Mouse (Mus musculus) olfactory bulb, adult 2 months (tissue): ENCODE measurements around the gene Lrrc74a.

ENCODE experiments used
- CTCF ChIP-seq: fragments of 200-500 bp; IDR thresholded peaks from 2 replicates; pipeline ENCODE4 v1.5.1; 2012; ENCODE audit warnings: low read depth, mild to moderate bottlenecking, low read length, moderate library complexity; ENCODE audit not compliant: insufficient read depth
- POLR2A ChIP-seq: fragments of 200-500 bp; IDR thresholded peaks from 2 replicates; pipeline ENCODE4 v1.6.1; 2012; ENCODE audit warnings: mild to moderate bottlenecking, low read depth, low read length, moderate library complexity; ENCODE audit not compliant: insufficient read depth

DNA sequence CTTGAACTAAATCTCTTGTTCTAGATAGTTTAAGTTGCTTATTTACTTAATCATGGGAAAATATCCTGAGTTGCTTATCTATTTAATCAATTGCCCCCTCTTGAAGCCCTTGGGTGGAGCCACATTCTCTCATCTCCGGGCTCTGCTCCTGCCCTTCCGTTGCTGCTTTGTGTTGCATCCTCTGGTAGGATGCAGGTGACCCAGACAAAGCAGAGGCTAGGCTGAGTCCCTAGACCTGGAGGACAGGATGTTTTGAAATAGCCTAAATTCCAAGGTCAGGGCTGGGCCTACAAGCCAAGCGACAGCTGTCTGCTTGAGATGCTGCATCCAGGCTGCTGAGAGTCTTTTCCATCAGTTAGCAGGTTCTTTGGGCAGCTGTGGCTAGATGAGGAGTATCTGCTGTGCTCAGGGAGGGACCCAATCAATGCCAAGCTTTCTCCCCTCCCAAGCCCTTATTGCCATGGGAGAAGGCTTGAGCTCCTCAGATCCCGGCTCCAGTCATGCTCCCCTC, 46.7 kb upstream of the Lrrc74a start:
- TF ChIP-seq CTCF (no peak), POLR2A (no peak)
